In genomic region chr12:108305812-108306794, GRCm38 (mm10) we compare ENCODE assay signal across 8 mouse cellular contexts. TPM values are rescaled to one million over a fixed set of nuclear protein-coding genes. Genes with fewer than 3 reads are reported as not detected.
DNase-seq lines count a peak whose midpoint lies in the region; ATAC-seq and TF ChIP-seq lines count a peak whose summit lies in the region.

Gene Hhipl1, plus strand, starts transcription at chr12:108306270.

- H3K9me3 ChIP-seq in ES-Bruce4 (replicated peaks; ENCODE audit: control insufficient read depth, insufficient read depth, low read length, poor library complexity, severe bottlenecking) = no peaks in the 10 kb centered on the region
- H3K9me3 ChIP-seq in hindbrain, embryonic 12.5 days (replicated peaks) = no peaks in the 10 kb centered on the region
- no peaks in the 10 kb centered on the region for H3K9me3 ChIP-seq in liver, embryonic 11.5 days (ENCODE audit: control insufficient read depth, low read length)

- peak within 1 kb of the TSS; percentile 98 for H3K4me2 ChIP-seq in hindbrain, embryonic 12.5 days (replicated peaks)
- H3K4me2 ChIP-seq in liver, embryonic 11.5 days = peak within 1 kb of the TSS; percentile 80

- peaks cover 2% of the 10 kb centered on the region for H3K4me1 ChIP-seq in ES-Bruce4 (ENCODE audit: control insufficient read depth, insufficient read depth, low read length)
- H3K4me1 ChIP-seq in embryonic fibroblast, embryonic 13.5 days (ENCODE audit: control insufficient read depth, insufficient read depth, low read length) = peaks cover 13% of the 10 kb centered on the region
- peaks cover 14% of the 10 kb centered on the region; the same call in 1 of the 2 replicates for H3K4me1 ChIP-seq in hindbrain, embryonic 12.5 days
- H3K4me1 ChIP-seq in liver, embryonic 11.5 days (replicated peaks; ENCODE audit: control insufficient read depth, insufficient read depth, low read length) = no peaks in the 10 kb centered on the region; the same call in 1 of the 2 replicates
- H3K4me1 ChIP-seq in olfactory bulb, adult 2 months (ENCODE audit: control insufficient read depth, insufficient read depth, low read length) = peaks cover 56% of the 10 kb centered on the region

- WGBS in hindbrain, embryonic 12.5 days = 4% methylated on average over 66 of the region's 67 CpGs
- WGBS in liver, embryonic 11.5 days = 3% methylated on average over 62 of the region's 67 CpGs
- 6% methylated on average over 67 of the region's 67 CpGs for WGBS in olfactory bulb, adult 2 months

- no peak within 1 kb of the TSS for H3K27ac ChIP-seq in ES-Bruce4 (ENCODE audit: insufficient read depth, low read length)
- no peak within 1 kb of the TSS for H3K27ac ChIP-seq in embryonic fibroblast, embryonic 13.5 days (ENCODE audit: insufficient read depth, low read length)
- H3K27ac ChIP-seq in hindbrain, embryonic 12.5 days = no peak within 1 kb of the TSS
- H3K27ac ChIP-seq in liver, embryonic 11.5 days (ENCODE audit: low read depth, low read length) = no peak within 1 kb of the TSS
- no peak within 1 kb of the TSS for H3K27ac ChIP-seq in olfactory bulb, adult 2 months (ENCODE audit: insufficient read depth, low read depth, low read length)

- no peaks in the 10 kb centered on the region for H3K36me3 ChIP-seq in ES-Bruce4 (ENCODE audit: control insufficient read depth, insufficient read depth, low read length, poor library complexity, severe bottlenecking)
- H3K36me3 ChIP-seq in hindbrain, embryonic 12.5 days = no peaks in the 10 kb centered on the region
- H3K36me3 ChIP-seq in liver, embryonic 11.5 days (ENCODE audit: control insufficient read depth, insufficient read depth, low read length) = no peaks in the 10 kb centered on the region

- H3K9ac ChIP-seq in ES-Bruce4 (ENCODE audit: low read depth, poor library complexity, severe bottlenecking) = peak within 1 kb of the TSS; percentile 47
- peak within 1 kb of the TSS; percentile 74 for H3K9ac ChIP-seq in hindbrain, embryonic 12.5 days
- peak within 1 kb of the TSS; percentile 56 for H3K9ac ChIP-seq in liver, embryonic 11.5 days (ENCODE audit: low read depth, low read length)

- peak; percentile 51 to 56 for DNase-seq in cerebellum, postnatal 10 days
- no peak for DNase-seq in cerebellum, adult 8-10 months
- DNase-seq in liver, embryonic 11.5 days (ENCODE audit: low spot score) = no peak
- no peak for DNase-seq in spleen, postnatal 10 days (ENCODE audit: low spot score in 2 of 2)

- peak; percentile 60 for ATAC-seq in hindbrain, embryonic 12.5 days (ENCODE audit: low FRiP score)
- 0 out of 2 replicates have a peak, but pooled peaks have one; percentile 16 for ATAC-seq in liver, embryonic 11.5 days (replicated peaks; ENCODE audit: low FRiP score)

- no peaks in the 10 kb centered on the region for H3K27me3 ChIP-seq in ES-Bruce4 (ENCODE audit: control insufficient read depth, insufficient read depth, low read length, poor library complexity, severe bottlenecking)
- H3K27me3 ChIP-seq in hindbrain, embryonic 12.5 days = peaks cover 16% of the 10 kb centered on the region; the same call in 1 of the 2 replicates
- H3K27me3 ChIP-seq in liver, embryonic 11.5 days (replicated peaks; ENCODE audit: control insufficient read depth, insufficient read depth, low read length) = peaks cover 44% of the 10 kb centered on the region

- H3K4me3 ChIP-seq in ES-Bruce4 (ENCODE audit: low read depth, low read length) = peak within 1 kb of the TSS; percentile 57
- H3K4me3 ChIP-seq in embryonic fibroblast, embryonic 13.5 days (ENCODE audit: insufficient read depth, low read length) = peak within 1 kb of the TSS; percentile 47
- H3K4me3 ChIP-seq in hindbrain, embryonic 12.5 days = peak within 1 kb of the TSS; percentile 52
- peak within 1 kb of the TSS; percentile 52 for H3K4me3 ChIP-seq in liver, embryonic 11.5 days (ENCODE audit: low read depth, low read length)
- peak within 1 kb of the TSS; percentile 72 for H3K4me3 ChIP-seq in olfactory bulb, adult 2 months (ENCODE audit: insufficient read depth, low read depth, low read length)

- no peak for TF ChIP-seq POLR2A in ES-Bruce4 (IDR thresholded peaks at IDR 0.05; ENCODE audit: insufficient read depth, low read length)
- peak; percentile 51; the same call in 1 of the 2 replicates for TF ChIP-seq POLR2A in embryonic fibroblast, embryonic 13.5 days (IDR thresholded peaks at IDR 0.05; ENCODE audit: low read depth, low read length)
- 0 out of 2 replicates have a peak, but pooled peaks have one; percentile 33 for TF ChIP-seq POLR2A in olfactory bulb, adult 2 months (IDR thresholded peaks at IDR 0.05; ENCODE audit: insufficient read depth, low read depth, low read length)

- TF ChIP-seq EP300 in ES-Bruce4 (IDR thresholded peaks at IDR 0.05; ENCODE audit: insufficient read depth, low read depth, low read length) = no peak

- TF ChIP-seq CTCF in ES-Bruce4 (IDR thresholded peaks at IDR 0.05; ENCODE audit: low read depth, low read length) = no peak
- no peak for TF ChIP-seq CTCF in embryonic fibroblast, embryonic 13.5 days (IDR thresholded peaks at IDR 0.05; ENCODE audit: borderline replicate concordance, insufficient read depth, low read length)
- TF ChIP-seq CTCF in olfactory bulb, adult 2 months (IDR thresholded peaks at IDR 0.05; ENCODE audit: insufficient read depth, low read depth, low read length) = no peak

RNA-seq across cellular contexts. Expression of gene Hhipl1, which starts in this region (rescaled TPM):
- polyA plus RNA-seq in ES-Bruce4 (2011; ENCODE audit: insufficient read depth, insufficient read length, low read depth, missing spikeins) = 0.82 and 1.1 TPM in 2 replicates
- polyA plus RNA-seq in embryonic fibroblast, embryonic 13.5 days (2011; ENCODE audit: insufficient read length, low read depth, missing spikeins) = 4.8 and 5.0 TPM in 2 replicates
- polyA plus RNA-seq in hindbrain, embryonic 12.5 days (2016; fragmentation: Nextera tagmentation; extraction: Ambion mirVana) = 2.4 and 2.7 TPM in 2 replicates
- 0.14 TPM in 1 of 2 replicates, not detected in the other for polyA plus RNA-seq in liver, embryonic 11.5 days (2014; fragmentation: Nextera tagmentation; extraction: Ambion mirVana)
- polyA plus RNA-seq in olfactory bulb, adult 2 months (2012; ENCODE audit: insufficient read depth, insufficient read length, low replicate concordance, missing spikeins) = not detected in 2 replicates

Comparison
In these comparisons a context has a peak if more than half of its experiments do, and no peak if none do; other contexts are left out.
1. DNase-seq: peak in cerebellum, postnatal 10 days (2 of 2); none in cerebellum, adult 8-10 months (single experiment), liver, embryonic 11.5 days (single experiment) and spleen, postnatal 10 days (0 of 2).
2. Peak in ATAC-seq, H3K4me3 ChIP-seq, H3K9ac ChIP-seq and H3K4me2 ChIP-seq in liver, embryonic 11.5 days; RNA of the gene not detected or under 1 TPM.
3. Peak in every context shown above with its lines, with median percentiles within 50 percentile points of each other: H3K4me3 ChIP-seq and H3K9ac ChIP-seq.